Mouse (Mus musculus) limb, embryonic 12.5 days (tissue): ENCODE results near the gene Nkain1. TPM values are rescaled to one million over a fixed set of nuclear protein-coding genes. Genes with fewer than 3 reads are reported as not detected.

Experiments
- ATAC-seq: fragments of 200-750 bp; cut with Nextera tagmentation; 2 replicates; pipeline ENCODE4 v1.8.0; 2017; ENCODE audit warnings: low read depth, moderate TSS enrichment; ENCODE audit not compliant: insufficient number of reproducible peaks, insufficient read depth, low FRiP score, low TSS enrichment
- H3K27ac ChIP-seq: fragments of 300-500 bp; sonication (generic); 2 replicates; pipeline ENCODE4 v1.5.1; 2016; ENCODE audit warnings: mild to moderate bottlenecking, moderate library complexity
- H3K27me3 ChIP-seq: fragments of 300-500 bp; sonication (generic); 2 replicates; pipeline ENCODE4 v1.6.1; 2016; ENCODE audit warnings: mild to moderate bottlenecking, moderate library complexity
- H3K36me3 ChIP-seq: fragments of 300-500 bp; sonication (generic); 2 replicates; pipeline ENCODE4 v1.6.1; 2016; ENCODE audit warnings: mild to moderate bottlenecking, moderate library complexity
- H3K4me1 ChIP-seq: fragments of 300-500 bp; sonication (generic); replicated peaks from 2 replicates; pipeline ENCODE4 v1.6.1; 2016
- H3K4me2 ChIP-seq: fragments of 300-500 bp; sonication (generic); 2 replicates; pipeline ENCODE4 v1.6.1; 2016; ENCODE audit warnings: mild to moderate bottlenecking, moderate library complexity
- H3K4me3 ChIP-seq: fragments of 300-500 bp; sonication (generic); replicated peaks from 2 replicates; pipeline ENCODE4 v1.5.1; 2016; ENCODE audit warnings: mild to moderate bottlenecking
- H3K9ac ChIP-seq: fragments of 300-500 bp; sonication (generic); replicated peaks from 2 replicates; pipeline ENCODE4 v1.6.1; 2016; ENCODE audit warnings: mild to moderate bottlenecking, moderate library complexity
- H3K9me3 ChIP-seq: fragments of 300-500 bp; sonication (generic); 2 replicates; pipeline ENCODE4 v1.6.1; 2016; ENCODE audit warnings: mild to moderate bottlenecking, moderate library complexity
- WGBS: fragments of 180-500 bp; shearing (Covaris S2); methylation state at CpG from one replicate; pipeline ENCODE4 v1.1.7; 2016; 5-methylcytosine and 5-hydroxymethylcytosine counted together
- polyA plus RNA-seq: library from polyadenylated mRNA; unstranded; fragments of >200 nt; fragmentation: Nextera tagmentation; extraction: Ambion mirVana; gene quantifications from 2 replicates; pipeline ENCODE4 v1.2.1, GENCODE M21; 2016

Nkain1 gene
- polyA plus RNA-seq, 1 experiment from 2014 or later = 4.0 TPM

DNA sequence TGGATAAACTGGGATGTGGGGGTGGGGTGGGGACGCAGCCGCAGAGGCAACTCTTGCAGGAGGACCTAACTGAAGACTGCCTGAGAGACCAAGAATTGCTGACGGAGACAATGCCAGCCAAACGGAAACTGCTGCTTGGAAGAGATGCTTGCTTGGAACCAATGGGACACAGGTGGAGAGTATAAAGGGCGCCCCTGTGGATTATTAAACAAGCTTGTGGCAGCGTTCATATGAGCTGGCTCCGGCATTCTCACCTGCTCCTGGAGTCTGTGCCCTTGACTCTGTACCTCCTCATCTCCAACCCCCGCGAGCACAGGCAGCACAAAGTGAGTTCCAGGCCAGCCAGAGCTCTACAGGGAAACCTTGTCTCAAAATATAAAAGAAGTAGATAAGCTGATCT lies 23.5 kb downstream of the Nkain1 start:
- Histone ChIP-seq H3K27me3 (no peaks in the 10 kb centered on the region), H3K4me2 (no peak overlapping the region), H3K9ac (no peak overlapping the region), H3K27ac (no peak overlapping the region), H3K9me3 (no peaks in the 10 kb centered on the region), H3K4me3 (no peak overlapping the region), H3K36me3 (no peaks in the 10 kb centered on the region), H3K4me1 (peaks cover 38% of the 10 kb centered on the region)
- no peak for ATAC-seq
- whole genome bisulfite sequencing = 83% methylated on average over 9 of the region's 9 CpGs

DNA sequence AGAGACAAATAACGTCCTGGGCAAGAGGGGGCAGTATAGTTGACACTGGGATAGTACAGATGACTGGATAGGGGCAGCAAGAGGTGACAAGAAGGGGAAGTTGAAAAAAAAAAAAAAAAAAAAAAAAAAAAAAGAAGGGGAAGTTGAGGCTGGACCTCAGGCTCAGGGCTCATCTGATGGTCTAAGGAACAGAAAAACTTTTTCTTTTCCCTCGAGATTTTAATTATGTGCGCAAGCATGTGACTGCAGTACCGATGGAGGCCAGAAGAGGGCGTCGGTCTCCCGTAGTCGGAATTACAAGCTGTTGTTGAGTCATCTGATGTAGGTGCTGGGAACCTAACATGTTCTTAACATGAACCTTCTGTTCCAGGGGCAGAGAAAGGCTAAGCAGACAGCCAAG lies 24.8 kb downstream of the Nkain1 start:
- H3K4me1 ChIP-seq = peaks cover 42% of the 10 kb centered on the region
- no peak for ATAC-seq
- no peak overlapping the region for H3K9ac ChIP-seq
- no peak overlapping the region for H3K4me2 ChIP-seq
- no peaks in the 10 kb centered on the region for H3K36me3 ChIP-seq
- no peaks in the 10 kb centered on the region for H3K9me3 ChIP-seq
- no peak overlapping the region for H3K27ac ChIP-seq
- WGBS = 86% methylated on average over 8 of the region's 8 CpGs
- H3K27me3 ChIP-seq = no peaks in the 10 kb centered on the region
- H3K4me3 ChIP-seq = no peak overlapping the region

DNA sequence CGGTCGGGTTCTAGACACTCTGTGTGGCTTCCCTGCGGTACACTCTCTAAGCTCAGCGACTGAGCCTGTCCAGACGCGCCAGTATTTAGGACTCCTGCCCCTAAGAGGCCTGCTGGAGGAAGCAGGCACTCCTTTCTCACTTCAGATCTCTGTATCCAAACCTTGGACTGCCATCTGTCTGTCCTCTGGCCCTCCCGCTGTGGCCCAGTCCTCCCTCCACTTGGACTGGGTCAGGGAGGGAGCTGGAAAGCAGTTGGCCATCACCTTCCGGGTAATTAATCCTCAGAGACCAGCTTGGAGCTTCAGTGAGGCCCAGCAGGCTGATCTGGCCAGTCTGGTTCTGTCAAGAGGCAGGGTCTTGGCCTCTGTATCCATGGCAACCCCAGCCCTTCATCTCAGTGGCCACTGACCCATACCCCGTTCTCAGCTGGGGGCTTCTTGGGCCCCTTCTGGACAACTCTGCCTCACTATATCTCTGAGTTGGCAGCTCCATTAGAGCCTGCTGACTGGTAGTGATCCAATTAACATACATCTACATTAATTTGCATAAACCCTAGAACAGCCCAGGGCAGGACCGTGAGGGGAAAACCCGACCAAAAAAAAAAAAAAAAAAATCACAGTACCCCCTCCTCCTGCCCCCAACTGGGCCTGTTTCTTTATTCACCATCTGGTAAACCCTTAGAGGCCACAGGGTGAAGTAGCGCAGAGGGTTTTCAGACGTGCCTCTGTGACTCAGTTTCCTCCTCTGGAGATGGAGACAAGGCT lies 27.0 kb downstream of the Nkain1 start:
- no peak for ATAC-seq
- Histone ChIP-seq H3K4me2 (no peak overlapping the region), H3K27ac (no peak overlapping the region), H3K9ac (0 out of 2 replicates have a peak overlapping the region, but pooled peaks have one; percentile 24), H3K4me3 (no peak overlapping the region), H3K36me3 (no peaks in the 10 kb centered on the region), H3K27me3 (no peaks in the 10 kb centered on the region), H3K4me1 (peaks cover 30% of the 10 kb centered on the region), H3K9me3 (no peaks in the 10 kb centered on the region)
- WGBS = 8% methylated on average over 13 of the region's 13 CpGs

DNA sequence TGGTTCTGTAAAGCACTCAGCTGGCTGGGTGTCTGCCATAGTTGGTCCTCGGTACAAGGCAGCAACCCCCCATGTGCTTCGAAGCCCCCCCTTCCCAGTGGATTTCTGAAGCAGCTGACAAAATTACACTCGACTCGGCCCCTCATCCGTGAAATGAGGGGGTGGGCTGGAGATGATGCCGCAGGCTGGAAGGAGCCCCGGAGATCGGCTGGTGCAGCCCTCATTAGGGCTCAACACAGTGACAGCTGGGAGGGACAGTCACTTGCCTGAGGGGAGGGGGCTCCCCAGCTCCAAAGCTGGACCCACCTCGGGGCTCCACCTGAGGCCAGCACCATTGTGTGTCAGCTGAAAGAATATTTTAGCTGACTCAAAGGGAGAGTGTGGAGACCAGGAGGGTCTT lies 29.6 kb downstream of the Nkain1 start:
- no peaks in the 10 kb centered on the region for H3K9me3 ChIP-seq
- no peak overlapping the region for H3K27ac ChIP-seq
- no peak overlapping the region for H3K4me3 ChIP-seq
- no peaks in the 10 kb centered on the region for H3K36me3 ChIP-seq
- ATAC-seq = no peak
- no peaks in the 10 kb centered on the region for H3K27me3 ChIP-seq
- H3K4me2 ChIP-seq = no peak overlapping the region
- H3K4me1 ChIP-seq = peaks cover 27% of the 10 kb centered on the region
- H3K9ac ChIP-seq = no peak overlapping the region; the same call in 1 of the 2 replicates
- 48% methylated on average over 9 of the region's 9 CpGs for WGBS

DNA sequence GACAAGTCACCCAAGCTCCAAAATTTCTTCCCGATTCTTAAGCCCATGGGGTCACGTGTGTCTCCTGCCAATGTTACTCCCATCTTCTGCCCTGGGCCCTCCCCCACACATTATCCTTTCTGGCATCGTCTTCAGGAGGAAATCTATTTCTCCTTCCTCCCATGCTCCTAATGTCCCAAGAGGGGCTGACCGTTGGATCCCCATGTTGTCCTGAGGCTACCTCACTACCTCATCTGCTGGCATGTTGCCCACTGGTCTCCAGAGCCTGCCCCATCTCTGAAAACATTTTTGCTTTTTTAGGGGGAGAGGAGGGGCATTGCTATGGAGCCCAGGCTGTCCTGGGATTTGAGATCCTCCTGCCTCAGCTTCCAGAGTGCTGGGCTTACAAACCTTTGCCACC lies 30.9 kb downstream of the Nkain1 start:
- WGBS = 83% methylated on average over 4 of the region's 4 CpGs
- Histone ChIP-seq H3K4me3 (no peak overlapping the region), H3K4me2 (no peak overlapping the region), H3K36me3 (0 out of 2 replicates have a peak, but pooled peaks cover 7% of the 10 kb centered on the region), H3K27me3 (no peaks in the 10 kb centered on the region), H3K4me1 (peaks cover 23% of the 10 kb centered on the region), H3K9me3 (no peaks in the 10 kb centered on the region), H3K27ac (no peak overlapping the region), H3K9ac (no peak overlapping the region)
- no peak for ATAC-seq

DNA sequence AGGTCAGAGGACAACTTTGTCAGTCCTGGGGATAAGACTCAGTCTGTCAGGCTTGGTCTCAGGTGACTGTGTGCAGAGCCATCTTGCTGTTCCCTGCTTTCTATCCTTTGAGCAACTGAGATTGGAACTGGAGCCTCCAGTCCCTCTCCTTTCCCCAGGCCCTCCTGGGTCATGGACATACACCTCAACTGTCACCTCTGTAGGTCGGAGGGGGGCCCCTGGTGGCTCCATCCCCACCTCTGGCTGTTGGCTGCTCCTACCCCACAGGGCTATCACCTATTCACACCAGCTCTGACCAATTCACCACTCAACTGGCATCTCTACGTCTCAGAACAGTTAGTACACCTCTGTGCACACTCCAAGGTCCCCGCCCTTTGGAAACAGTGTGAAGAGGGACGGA lies 33.1 kb downstream of the Nkain1 start:
- Histone ChIP-seq H3K4me3 (no peak overlapping the region), H3K4me1 (peaks cover 5% of the 10 kb centered on the region; the same call in 1 of the 2 replicates), H3K27ac (no peak overlapping the region), H3K9me3 (no peaks in the 10 kb centered on the region), H3K36me3 (peaks cover 19% of the 10 kb centered on the region; the same call in 1 of the 2 replicates), H3K4me2 (no peak overlapping the region), H3K9ac (no peak overlapping the region), H3K27me3 (no peaks in the 10 kb centered on the region)
- 79% methylated on average over 4 of the region's 4 CpGs for WGBS
- ATAC-seq = no peak

DNA sequence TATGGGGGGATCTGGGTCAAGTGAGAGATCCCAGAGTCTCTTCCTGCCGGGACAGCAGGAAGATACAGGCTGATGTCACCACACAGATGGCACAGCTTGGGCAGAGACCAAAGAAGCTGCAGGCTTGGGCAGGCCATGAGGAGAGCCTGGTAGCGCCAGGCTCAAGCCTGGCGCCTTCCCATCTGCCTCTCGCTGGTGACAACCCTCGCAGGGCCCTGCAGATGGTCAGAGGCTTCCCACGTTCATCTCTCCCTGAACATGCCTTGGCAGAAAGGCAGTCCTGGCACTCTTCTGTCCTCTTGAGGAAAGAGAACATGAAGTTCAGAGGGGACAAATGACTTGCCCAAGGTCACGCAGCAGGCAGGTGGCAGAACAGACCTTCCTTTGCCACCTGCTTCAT lies 34.3 kb downstream of the Nkain1 start:
- Histone ChIP-seq H3K27me3 (no peaks in the 10 kb centered on the region), H3K4me1 (peaks cover 5% of the 10 kb centered on the region; the same call in 1 of the 2 replicates)
- 88% methylated on average over 7 of the region's 7 CpGs for WGBS

DNA sequence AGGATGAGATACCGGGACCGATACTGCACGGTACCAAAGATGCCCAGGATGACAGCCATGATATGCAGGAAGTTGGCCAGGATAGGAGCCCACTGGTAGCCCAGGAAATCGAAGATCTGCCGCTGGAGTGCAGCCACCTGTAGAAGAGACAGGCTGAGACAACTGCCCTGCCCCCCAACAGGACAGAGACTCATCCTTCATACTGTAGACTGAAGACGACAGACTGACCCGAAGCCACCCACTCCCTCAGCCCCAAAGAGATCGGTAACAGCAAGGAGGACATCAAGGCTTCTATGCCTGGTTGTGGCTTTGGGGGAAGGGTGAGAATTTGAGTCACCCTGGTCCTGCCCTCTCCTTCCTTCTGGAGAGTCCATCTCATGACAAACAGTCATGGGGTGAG lies 34.9 kb downstream of the Nkain1 start:
- no peak for ATAC-seq
- Histone ChIP-seq H3K4me2 (no peak overlapping the region), H3K9ac (no peak overlapping the region), H3K9me3 (no peaks in the 10 kb centered on the region), H3K4me1 (no peaks in the 10 kb centered on the region), H3K27me3 (no peaks in the 10 kb centered on the region), H3K36me3 (peaks cover 25% of the 10 kb centered on the region; the same call in 1 of the 2 replicates), H3K4me3 (no peak overlapping the region), H3K27ac (no peak overlapping the region)
- WGBS = 82% methylated on average over 8 of the region's 8 CpGs

More for the DNA sequence above, 34.3 kb downstream of the Nkain1 start:
- no peak overlapping the region for H3K27ac ChIP-seq
- no peak overlapping the region for H3K4me2 ChIP-seq
- H3K36me3 ChIP-seq = peaks cover 25% of the 10 kb centered on the region; the same call in 1 of the 2 replicates
- no peak overlapping the region for H3K9ac ChIP-seq
- H3K4me3 ChIP-seq = no peak overlapping the region
- H3K9me3 ChIP-seq = no peaks in the 10 kb centered on the region
- no peak for ATAC-seq

DNA sequence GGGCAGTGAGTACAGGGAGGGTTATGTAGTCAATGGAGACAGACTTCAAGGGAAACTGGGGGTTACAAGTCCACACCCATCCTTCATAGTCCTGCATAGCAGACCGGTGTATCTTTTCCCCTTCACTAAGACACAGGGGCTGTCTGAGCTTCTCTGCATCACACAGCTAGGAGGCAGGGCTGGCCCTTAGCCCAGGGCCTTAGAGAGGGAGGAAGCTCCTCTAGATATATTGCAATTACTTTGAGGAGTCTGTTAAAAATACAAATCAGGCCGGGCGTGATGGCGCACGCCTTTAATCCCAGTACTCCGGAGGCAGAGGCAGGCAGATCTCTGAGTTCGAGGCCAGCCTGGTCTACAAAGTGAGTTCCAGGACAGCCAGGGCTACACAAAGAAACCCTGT lies 36.6 kb downstream of the Nkain1 start:
- no peaks in the 10 kb centered on the region for H3K9me3 ChIP-seq
- no peak overlapping the region for H3K27ac ChIP-seq
- no peaks in the 10 kb centered on the region for H3K4me1 ChIP-seq
- no peak overlapping the region for H3K9ac ChIP-seq
- WGBS = 95% methylated on average over 7 of the region's 7 CpGs
- ATAC-seq = no peak
- H3K4me2 ChIP-seq = no peak overlapping the region
- peaks cover 30% of the 10 kb centered on the region; the same call in 1 of the 2 replicates for H3K36me3 ChIP-seq
- H3K27me3 ChIP-seq = no peaks in the 10 kb centered on the region
- H3K4me3 ChIP-seq = no peak overlapping the region

DNA sequence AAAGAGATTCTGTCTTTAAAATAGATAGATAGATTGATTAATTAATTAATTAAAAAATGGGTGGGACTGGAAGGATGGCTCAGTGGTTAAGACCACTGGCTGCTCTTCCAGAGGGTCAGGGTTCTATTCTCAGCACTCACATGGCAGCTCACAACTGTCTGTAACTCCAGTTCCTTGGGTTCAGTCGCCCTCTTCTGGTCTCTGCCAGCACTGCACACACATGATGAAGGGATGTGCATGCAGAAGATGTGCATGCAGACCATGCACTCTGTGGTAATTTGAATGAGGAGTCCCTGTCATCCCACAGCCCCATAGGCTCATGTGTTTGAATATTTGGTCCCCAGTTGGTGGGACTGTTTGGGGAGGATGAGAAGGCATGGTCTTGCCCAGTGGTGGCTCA lies 38.2 kb downstream of the Nkain1 start:
- H3K4me1 ChIP-seq = no peaks in the 10 kb centered on the region; the same call in 1 of the 2 replicates
- H3K9ac ChIP-seq = no peak overlapping the region
- no peaks in the 10 kb centered on the region for H3K27me3 ChIP-seq
- H3K36me3 ChIP-seq = peaks cover 36% of the 10 kb centered on the region; the same call in 1 of the 2 replicates
- no peaks in the 10 kb centered on the region for H3K9me3 ChIP-seq
- no peak overlapping the region for H3K4me2 ChIP-seq
- H3K4me3 ChIP-seq = no peak overlapping the region
- H3K27ac ChIP-seq = no peak overlapping the region
- 55% methylated on average over 1 of the region's 1 CpGs for WGBS
- no peak for ATAC-seq

DNA sequence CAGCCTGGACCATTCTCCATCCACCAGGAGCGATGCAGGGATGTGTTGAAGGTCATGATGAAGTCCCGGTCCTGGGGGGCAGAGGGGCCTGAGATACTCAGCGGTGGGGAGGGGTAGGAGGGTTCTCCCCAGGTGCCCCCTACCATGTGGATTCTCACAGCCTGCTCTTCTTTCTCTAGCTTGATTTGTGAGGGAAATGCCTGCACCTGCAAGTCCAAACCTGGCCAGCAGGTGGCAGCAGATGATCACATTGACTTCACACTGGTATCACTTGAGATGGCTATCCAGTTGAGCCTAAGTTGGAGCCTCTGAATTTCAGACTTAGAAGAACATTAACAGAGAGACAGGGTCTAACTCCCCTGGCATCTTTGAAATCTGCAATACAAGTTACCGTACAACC lies 40.0 kb downstream of the Nkain1 start:
- WGBS = 40% methylated on average over 4 of the region's 4 CpGs
- H3K4me3 ChIP-seq = no peak overlapping the region
- ATAC-seq = no peak
- no peak overlapping the region for H3K9ac ChIP-seq
- H3K36me3 ChIP-seq = peaks cover 47% of the 10 kb centered on the region
- no peak overlapping the region for H3K4me2 ChIP-seq
- H3K4me1 ChIP-seq = no peaks in the 10 kb centered on the region; the same call in 1 of the 2 replicates
- no peaks in the 10 kb centered on the region for H3K9me3 ChIP-seq
- H3K27me3 ChIP-seq = no peaks in the 10 kb centered on the region
- no peak overlapping the region for H3K27ac ChIP-seq

DNA sequence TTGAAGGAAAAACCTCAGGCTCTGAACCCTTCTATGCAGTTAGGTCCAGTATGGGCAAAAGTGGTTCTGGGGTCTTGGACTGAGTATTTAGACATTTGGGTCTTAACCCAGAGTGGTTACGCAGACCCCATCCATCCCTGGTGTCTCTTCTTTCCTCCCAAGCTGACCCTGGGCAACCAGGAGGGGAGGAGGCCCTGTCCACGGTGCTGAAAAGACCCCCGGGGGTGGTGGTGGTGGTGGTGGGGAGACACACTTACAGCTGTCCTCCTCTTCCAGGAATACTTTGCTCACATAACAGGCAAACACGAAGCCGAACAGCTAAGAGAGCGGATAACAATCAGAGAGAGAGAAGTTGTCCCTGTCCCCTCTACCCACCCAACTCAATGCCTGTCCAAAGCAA lies 41.6 kb downstream of the Nkain1 start:
- no peaks in the 10 kb centered on the region; the same call in 1 of the 2 replicates for H3K4me1 ChIP-seq
- H3K9me3 ChIP-seq = no peaks in the 10 kb centered on the region
- no peak overlapping the region for H3K4me2 ChIP-seq
- no peak for ATAC-seq
- H3K9ac ChIP-seq = no peak overlapping the region
- H3K4me3 ChIP-seq = no peak overlapping the region
- peaks cover 34% of the 10 kb centered on the region for H3K36me3 ChIP-seq
- 54% methylated on average over 6 of the region's 6 CpGs for WGBS
- no peaks in the 10 kb centered on the region for H3K27me3 ChIP-seq
- H3K27ac ChIP-seq = no peak overlapping the region
